22 mouse cellular contexts compared by ENCODE assay signal in the genomic region with DNA sequence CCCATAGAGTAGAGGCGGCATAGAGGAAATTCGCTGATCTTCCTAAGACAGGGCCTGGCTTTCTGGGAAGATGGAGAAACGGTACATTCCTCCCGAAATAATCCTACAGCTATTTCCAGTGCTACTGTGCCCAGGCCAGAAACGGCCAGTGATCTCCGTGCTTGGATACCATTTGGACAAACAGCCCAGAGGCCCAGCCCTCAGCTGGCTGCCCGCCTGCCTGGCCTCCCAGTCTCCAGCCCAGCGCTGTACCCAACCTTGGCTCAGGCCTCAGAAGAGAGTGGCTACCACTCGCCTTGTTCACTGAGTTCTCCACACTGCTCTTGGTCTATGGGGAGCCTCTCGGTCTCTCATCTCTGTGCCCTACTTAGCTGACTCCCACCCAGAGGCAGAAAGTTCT. TPM values are rescaled to one million over a fixed set of nuclear protein-coding genes. Genes with fewer than 3 reads are reported as not detected.
A peak's percentile ranks its signal among the peaks of the same experiment; 100 is the strongest.
DNase-seq lines count a peak whose midpoint lies in the region; ATAC-seq and TF ChIP-seq lines count a peak whose summit lies in the region.
"Had no signal": no experiment of that assay in that cellular context is flagged by ENCODE, and none has a peak within 500 bp of the region (broad histone marks: within the 10 kb centered on the region; RNA-seq: fewer than 3 reads in every experiment).

No protein-coding gene starts in this region.

- no peak for ATAC-seq in forebrain, embryonic 13.5 days
- ATAC-seq: forebrain, embryonic 15.5 days; midbrain, embryonic 16.5 days had no signal

- no peak for TF ChIP-seq CTCF in E14TG2a.4 (conservative IDR thresholded peaks at IDR 0.05; ENCODE audit: low read length)

- no peak overlapping the region for H3K9ac ChIP-seq in forebrain, embryonic 13.5 days
- H3K9ac ChIP-seq: forebrain, embryonic 15.5 days; intestine, embryonic 15.5 days; liver, embryonic 15.5 days had no signal

- no peaks in the 10 kb centered on the region for H3K36me3 ChIP-seq in E14TG2a.4 (ENCODE audit: insufficient read depth, low read length)
- H3K36me3 ChIP-seq in forebrain, embryonic 13.5 days (ENCODE audit: poor library complexity, severe bottlenecking): no peaks in the 10 kb centered on the region
- H3K36me3 ChIP-seq: forebrain, embryonic 15.5 days; G1E; intestine, embryonic 15.5 days; liver, embryonic 15.5 days had no signal

- H3K4me2 ChIP-seq in forebrain, embryonic 13.5 days: no peak overlapping the region
- H3K4me2 ChIP-seq: forebrain, embryonic 15.5 days; intestine, embryonic 15.5 days; liver, embryonic 15.5 days had no signal

- peak; percentile 57 for DNase-seq in adrenal gland, postnatal 10 days
- no peak for DNase-seq in adrenal gland, postnatal 36 days
- DNase-seq in gastrocnemius, postnatal 14 days: peak; percentile 58
- DNase-seq in heart, postnatal 36 days: peak; percentile 42 to 52
- DNase-seq in frontal cortex, adult 2 months (ENCODE audit: extremely low spot score in 1 of 2, low spot score in 1 of 2): no peak
- DNase-seq in layer of hippocampus, postnatal 36 days: no peak
- DNase-seq: cerebellum, adult 9-11 months; spleen, adult 18-20 months; thymus, adult 18-20 months had no signal

- 86% methylated on average over 10 of the region's 10 CpGs for WGBS in forebrain, embryonic 13.5 days

- H3K27ac ChIP-seq in forebrain, embryonic 13.5 days: no peak overlapping the region
- H3K27ac ChIP-seq: forebrain, embryonic 15.5 days; intestine, embryonic 15.5 days had no signal

- H3K9me3 ChIP-seq in E14TG2a.4 (ENCODE audit: low read length): no peaks in the 10 kb centered on the region
- no peaks in the 10 kb centered on the region for H3K9me3 ChIP-seq in forebrain, embryonic 13.5 days (replicated peaks)
- H3K9me3 ChIP-seq: forebrain, embryonic 15.5 days; G1E; intestine, embryonic 15.5 days; liver, embryonic 15.5 days had no signal

- peaks cover 69% of the 10 kb centered on the region for H3K4me1 ChIP-seq in E14TG2a.4 (replicated peaks; ENCODE audit: low read depth, low read length)
- H3K4me1 ChIP-seq in forebrain, embryonic 13.5 days: peaks cover 14% of the 10 kb centered on the region

- intact Hi-C loops in gastrocnemius, postnatal 14 days (cut with DNase I; ENCODE audit: low total_unique reads): no loop called here
- intact Hi-C loops in heart, postnatal 36 days (cut with DNase I): loop anchor here (2.0 to 5.0 kb wide), 2 partner anchors 23 to 53 kb away; no protein-coding TSS in a partner anchor

- peak overlapping the region; percentile 26; the same call in 1 of the 2 replicates for H3K4me3 ChIP-seq in E14TG2a.4 (replicated peaks; ENCODE audit: low read length)
- H3K4me3 ChIP-seq in forebrain, embryonic 13.5 days: no peak overlapping the region
- H3K4me3 ChIP-seq: forebrain, embryonic 15.5 days; intestine, embryonic 15.5 days; liver, embryonic 15.5 days had no signal

- no peaks in the 10 kb centered on the region for H3K27me3 ChIP-seq in E14TG2a.4 (ENCODE audit: insufficient read depth, low read length)
- H3K27me3 ChIP-seq in forebrain, embryonic 13.5 days: no peaks in the 10 kb centered on the region
- H3K27me3 ChIP-seq: forebrain, embryonic 15.5 days; intestine, embryonic 15.5 days; liver, embryonic 15.5 days had no signal

RNA-seq across cellular contexts. Expression of gene 1700013G24Rik, which starts 3.4 kb away (rescaled TPM):
- not detected for total RNA-seq in adrenal gland, postnatal 10 days (2021)
- not detected for total RNA-seq in adrenal gland, postnatal 36 days (2021)
- not detected for total RNA-seq in gastrocnemius, postnatal 14 days (2021)
- not detected for total RNA-seq in heart, postnatal 36 days (2021)
- not detected in 2 replicates for polyA plus RNA-seq in frontal cortex, adult 2 months (2012; rRNA removed)
- not detected in 2 replicates for polyA plus RNA-seq in forebrain, embryonic 13.5 days (2015; fragmentation: Nextera tagmentation; extraction: Ambion mirVana)
- not detected for total RNA-seq in layer of hippocampus, postnatal 36 days (2021)
- total RNA-seq: hematopoietic stem cell, adult 5-6 weeks; left cerebral cortex, postnatal 25 days had no signal
- polyA plus RNA-seq: brain, embryonic 14.5 days; embryonic facial prominence, embryonic 11.5 days; forebrain, embryonic 15.5 days; G1E; intestine, embryonic 15.5 days; large intestine, adult 2 months; liver, embryonic 15.5 days; midbrain, embryonic 16.5 days; neural tube, embryonic 14.5 days had no signal

RNA-seq across cellular contexts. Expression of gene Hspg2, which starts 18.9 kb away (rescaled TPM):
- total RNA-seq in adrenal gland, postnatal 10 days (2021): 100 to 1,000 TPM; 191 to 264 TPM
- total RNA-seq in adrenal gland, postnatal 36 days (2021): 100 to 1,000 TPM; 141 to 263 TPM
- 100 to 1,000 TPM; 193 to 224 TPM for total RNA-seq in gastrocnemius, postnatal 14 days (2021)
- total RNA-seq in heart, postnatal 36 days (2021): 100 to 1,000 TPM; 240 to 255 TPM
- polyA plus RNA-seq in frontal cortex, adult 2 months (2012; rRNA removed): 3.5 and 4.0 TPM in 2 replicates
- polyA plus RNA-seq in forebrain, embryonic 13.5 days (2015; fragmentation: Nextera tagmentation; extraction: Ambion mirVana): 4.8 and 6.5 TPM in 2 replicates
- 1 to 10 TPM; 6.4 to 7.3 TPM for total RNA-seq in layer of hippocampus, postnatal 36 days (2021)
- total RNA-seq: hematopoietic stem cell, adult 5-6 weeks had no signal
- polyA plus RNA-seq: G1E had no signal

RNA-seq across cellular contexts. Expression of gene Cela3b, which starts 19.4 kb away (rescaled TPM):
- total RNA-seq in adrenal gland, postnatal 10 days (2021): not detected
- total RNA-seq in adrenal gland, postnatal 36 days (2021): not detected
- not detected for total RNA-seq in gastrocnemius, postnatal 14 days (2021)
- not detected for total RNA-seq in heart, postnatal 36 days (2021)
- polyA plus RNA-seq in frontal cortex, adult 2 months (2012; rRNA removed): 0.15 TPM in 1 of 2 replicates, not detected in the other
- polyA plus RNA-seq in forebrain, embryonic 13.5 days (2015; fragmentation: Nextera tagmentation; extraction: Ambion mirVana): not detected in 2 replicates
- not detected for total RNA-seq in layer of hippocampus, postnatal 36 days (2021)
- total RNA-seq: G1E; hematopoietic stem cell, adult 5-6 weeks; left cerebral cortex, postnatal 25 days had no signal
- polyA plus RNA-seq: brain, embryonic 14.5 days; embryonic facial prominence, embryonic 11.5 days; forebrain, embryonic 15.5 days; G1E; midbrain, embryonic 16.5 days; neural tube, embryonic 14.5 days had no signal

RNA-seq across cellular contexts. Expression of gene Cela3a, which starts 40.1 kb away (rescaled TPM):
- not detected for total RNA-seq in adrenal gland, postnatal 10 days (2021)
- not detected for total RNA-seq in adrenal gland, postnatal 36 days (2021)
- not detected for total RNA-seq in gastrocnemius, postnatal 14 days (2021)
- not detected for total RNA-seq in heart, postnatal 36 days (2021)
- not detected in 2 replicates for polyA plus RNA-seq in frontal cortex, adult 2 months (2012; rRNA removed)
- not detected in 2 replicates for polyA plus RNA-seq in forebrain, embryonic 13.5 days (2015; fragmentation: Nextera tagmentation; extraction: Ambion mirVana)
- not detected for total RNA-seq in layer of hippocampus, postnatal 36 days (2021)
- total RNA-seq: G1E; hematopoietic stem cell, adult 5-6 weeks; left cerebral cortex, postnatal 25 days had no signal
- polyA plus RNA-seq: brain, embryonic 14.5 days; embryonic facial prominence, embryonic 11.5 days; forebrain, embryonic 15.5 days; G1E; intestine, embryonic 15.5 days; large intestine, adult 2 months; liver, embryonic 15.5 days; midbrain, embryonic 16.5 days; neural tube, embryonic 14.5 days had no signal

Comparison
In these comparisons a context has a peak if more than half of its experiments do, and no peak if none do; other contexts are left out.
1. DNase-seq: peak in adrenal gland, postnatal 10 days (single experiment), gastrocnemius, postnatal 14 days (single experiment) and heart, postnatal 36 days (2 of 2); none in adrenal gland, postnatal 36 days (0 of 2), frontal cortex, adult 2 months (0 of 2) and layer of hippocampus, postnatal 36 days (0 of 2).
2. RNA of gene Hspg2, which starts 18.9 kb away (total RNA-seq): 191 to 264 TPM in adrenal gland, postnatal 10 days, 141 to 263 TPM in adrenal gland, postnatal 36 days, 240 to 255 TPM in heart, postnatal 36 days and 193 to 224 TPM in gastrocnemius, postnatal 14 days; 6.4 to 7.3 TPM in layer of hippocampus, postnatal 36 days; every median in the first group is over 10 times any median in the second.